Mouse (Mus musculus) neural tube, embryonic 13.5 days (tissue): ENCODE results near the gene Hist1h2ae. TPM values are rescaled to one million over a fixed set of nuclear protein-coding genes. Genes with fewer than 3 reads are reported as not detected.

ENCODE experiments used
- microRNA-seq: library from miRNA; unstranded; fragments of <30 nt; microRNA quantifications from one replicate; pipeline ENCODE4, GENCODE M21; 2016
- polyA plus RNA-seq: library from polyadenylated mRNA; unstranded; fragments of >200 nt; fragmentation: Nextera tagmentation; extraction: Ambion mirVana; gene quantifications from 2 replicates; pipeline ENCODE4 v1.2.1, GENCODE M21; 2015

The Hist1h2ae gene
- polyA plus RNA-seq, 1 experiment from 2014 or later: 12.3 TPM

Small RNA genes lying within 50 kb of the gene (microRNA-seq; reads per million reads assigned to microRNA genes)
- gene Gm44297 (not detected), gene Gm44359 (not detected), gene Gm44394 (not detected)

Other genes with a start within 250 kb of the Hist1h2ae start
- gene Zfp322a, start 202.0 kb downstream of the Hist1h2ae start, polyA plus RNA-seq: 51.6 and 60.7 TPM in 2 replicates
- 9.5 and 10.3 TPM in 2 replicates for gene Abt1, start 147.4 kb downstream of the Hist1h2ae start, polyA plus RNA-seq
- gene Btn1a1, start 105.3 kb downstream of the Hist1h2ae start, polyA plus RNA-seq: 0.07 TPM in 1 of 2 replicates, not detected in the other
- gene Btn2a2, start 82.4 kb downstream of the Hist1h2ae start, polyA plus RNA-seq: 0.12 and 0.21 TPM in 2 replicates
- 2.4 and 2.6 TPM in 2 replicates for gene Hist1h4h, start 40.2 kb downstream of the Hist1h2ae start, polyA plus RNA-seq
- gene Hist1h2af, start 37.3 kb downstream of the Hist1h2ae start, polyA plus RNA-seq: 0.95 TPM in 1 of 2 replicates, not detected in the other
- 1.1 and 1.3 TPM in 2 replicates for gene Hist1h3g, start 35.8 kb downstream of the Hist1h2ae start, polyA plus RNA-seq
- gene Hist1h2bh, start 27.8 kb downstream of the Hist1h2ae start, polyA plus RNA-seq: 0.61 TPM in 1 of 2 replicates, not detected in the other
- gene Hist1h3f, start 27.2 kb downstream of the Hist1h2ae start, polyA plus RNA-seq: not detected in 2 replicates
- gene Hist1h4f, start 19.6 kb downstream of the Hist1h2ae start, polyA plus RNA-seq: not detected in 2 replicates
- 0.11 and 0.22 TPM in 2 replicates for gene Hist1h1d, start 18.0 kb downstream of the Hist1h2ae start, polyA plus RNA-seq
- gene Hist1h3e, start 8.9 kb downstream of the Hist1h2ae start, polyA plus RNA-seq: 2.0 and 3.2 TPM in 2 replicates
- gene Hist1h2bg, start 176 bp upstream of the Hist1h2ae start, polyA plus RNA-seq: 2.2 and 3.5 TPM in 2 replicates
- gene Hist1h2bf, start 3.0 kb upstream of the Hist1h2ae start, polyA plus RNA-seq: 0.81 and 1.6 TPM in 2 replicates
- gene Hist1h2ad, start 3.2 kb upstream of the Hist1h2ae start, polyA plus RNA-seq: 1.2 and 1.3 TPM in 2 replicates
- gene Hist1h3d, start 4.5 kb upstream of the Hist1h2ae start, polyA plus RNA-seq: 0.63 and 2.0 TPM in 2 replicates
- gene Hist1h4d, start 10.4 kb upstream of the Hist1h2ae start, polyA plus RNA-seq: 37.3 and 43.1 TPM in 2 replicates
- gene Hist1h2be, start 49.9 kb upstream of the Hist1h2ae start, polyA plus RNA-seq: 1.6 and 2.1 TPM in 2 replicates
- gene Hist1h1e, start 51.3 kb upstream of the Hist1h2ae start, polyA plus RNA-seq: 6.1 and 8.1 TPM in 2 replicates
- 0.40 and 0.66 TPM in 2 replicates for gene Hist1h2ac, start 112.7 kb upstream of the Hist1h2ae start, polyA plus RNA-seq
- gene Hist1h2bc, start 113.0 kb upstream of the Hist1h2ae start, polyA plus RNA-seq: 25.7 and 28.2 TPM in 2 replicates
- not detected in 2 replicates for gene Hist1h1t, start 124.6 kb upstream of the Hist1h2ae start, polyA plus RNA-seq
- 2.3 and 2.5 TPM in 2 replicates for gene Hist1h4c, start 127.2 kb upstream of the Hist1h2ae start, polyA plus RNA-seq
- 3.7 and 4.0 TPM in 2 replicates for gene Hfe, start 139.6 kb upstream of the Hist1h2ae start, polyA plus RNA-seq
- 12.5 and 13.1 TPM in 2 replicates for gene Hist1h1c, start 167.6 kb upstream of the Hist1h2ae start, polyA plus RNA-seq
- 1.5 and 2.7 TPM in 2 replicates for gene Hist1h3c, start 174.4 kb upstream of the Hist1h2ae start, polyA plus RNA-seq
- gene Hist1h2bb, start 175.5 kb upstream of the Hist1h2ae start, polyA plus RNA-seq: not detected in 2 replicates
- gene Hist1h2ab, start 179.9 kb upstream of the Hist1h2ae start, polyA plus RNA-seq: 5.1 and 9.7 TPM in 2 replicates
- gene Hist1h3b, start 181.0 kb upstream of the Hist1h2ae start, polyA plus RNA-seq: 0.96 and 2.3 TPM in 2 replicates
- gene Hist1h4b, start 185.8 kb upstream of the Hist1h2ae start, polyA plus RNA-seq: 2.3 TPM in 1 of 2 replicates, not detected in the other
- gene Hist1h4a, start 190.0 kb upstream of the Hist1h2ae start, polyA plus RNA-seq: 1.1 TPM in 1 of 2 replicates, not detected in the other
- gene Hist1h3a, start 191.2 kb upstream of the Hist1h2ae start, polyA plus RNA-seq: 1.1 and 1.5 TPM in 2 replicates
- not detected in 2 replicates for gene Hist1h1a, start 192.4 kb upstream of the Hist1h2ae start, polyA plus RNA-seq
- not detected in 2 replicates for gene Trim38, start 198.7 kb upstream of the Hist1h2ae start, polyA plus RNA-seq
- gene Slc17a2, start 235.8 kb upstream of the Hist1h2ae start, polyA plus RNA-seq: not detected in 2 replicates